Mouse (Mus musculus) lung, embryonic 16.5 days (tissue): ENCODE data around the gene Sf3a1. TPM values are rescaled to one million over a fixed set of nuclear protein-coding genes. Genes with fewer than 3 reads are reported as not detected.
"Not testable (repeated sequence)": the region's sequence is repeated elsewhere in the genome, so short reads cannot be mapped to it uniquely, and the experiment has no call there.

Source experiments
- ATAC-seq: fragments of 200-750 bp; cut with Nextera tagmentation; 2 replicates; pipeline ENCODE4 v1.8.0; 2017; ENCODE audit warnings: low read depth, mild to moderate bottlenecking, moderate library complexity
- H3K27ac ChIP-seq: fragments of 300-500 bp; sonication (generic); 2 replicates; pipeline ENCODE4 v1.5.1; 2014; ENCODE audit warnings: mild to moderate bottlenecking, control low read depth, low read length
- H3K27me3 ChIP-seq: fragments of 300-500 bp; sonication (generic); 2 replicates; pipeline ENCODE4 v1.6.1; 2014; ENCODE audit warnings: low read depth, low read length, mixed read lengths; ENCODE audit not compliant: control insufficient read depth, insufficient read depth
- H3K36me3 ChIP-seq: fragments of 300-500 bp; sonication (generic); 2 replicates; pipeline ENCODE4 v1.6.1; 2014; ENCODE audit warnings: low read length; ENCODE audit not compliant: control insufficient read depth, insufficient read depth
- H3K4me1 ChIP-seq: fragments of 300-500 bp; sonication (generic); replicated peaks from 2 replicates; pipeline ENCODE4 v1.6.1; 2014; ENCODE audit warnings: low read length, mixed read lengths; ENCODE audit not compliant: control insufficient read depth, insufficient read depth
- H3K4me2 ChIP-seq: fragments of 300-500 bp; sonication (generic); 2 replicates; pipeline ENCODE4 v1.6.1; 2014; ENCODE audit warnings: low read depth, low read length, control low read depth
- H3K4me3 ChIP-seq: fragments of 300-500 bp; sonication (generic); 2 replicates; pipeline ENCODE4 v1.5.1; 2014; ENCODE audit warnings: mild to moderate bottlenecking, low read length, control low read depth
- H3K9ac ChIP-seq: fragments of 300-500 bp; sonication (generic); 2 replicates; pipeline ENCODE4 v1.6.1; 2014; ENCODE audit warnings: low read length, control low read depth
- H3K9me3 ChIP-seq: fragments of 300-500 bp; sonication (generic); 2 replicates; pipeline ENCODE4 v1.6.1; 2016; ENCODE audit warnings: low read length; ENCODE audit not compliant: control insufficient read depth
- whole genome bisulfite sequencing: fragments of 180-500 bp; shearing (Covaris S2); extraction: QIAGEN DNeasy Blood & Tissue Kit; methylation state at CpG from one replicate; pipeline ENCODE4 v1.1.7; 2014; 5-methylcytosine and 5-hydroxymethylcytosine counted together
- polyA plus RNA-seq: library from polyadenylated mRNA; unstranded; fragments of >200 nt; fragmentation: Nextera tagmentation; extraction: Ambion mirVana; gene quantifications from 2 replicates; pipeline ENCODE4 v1.2.1, GENCODE M21; 2015

Sf3a1 gene
- polyA plus RNA-seq, 1 experiment from 2014 or later, result 48.9 TPM

DNA sequence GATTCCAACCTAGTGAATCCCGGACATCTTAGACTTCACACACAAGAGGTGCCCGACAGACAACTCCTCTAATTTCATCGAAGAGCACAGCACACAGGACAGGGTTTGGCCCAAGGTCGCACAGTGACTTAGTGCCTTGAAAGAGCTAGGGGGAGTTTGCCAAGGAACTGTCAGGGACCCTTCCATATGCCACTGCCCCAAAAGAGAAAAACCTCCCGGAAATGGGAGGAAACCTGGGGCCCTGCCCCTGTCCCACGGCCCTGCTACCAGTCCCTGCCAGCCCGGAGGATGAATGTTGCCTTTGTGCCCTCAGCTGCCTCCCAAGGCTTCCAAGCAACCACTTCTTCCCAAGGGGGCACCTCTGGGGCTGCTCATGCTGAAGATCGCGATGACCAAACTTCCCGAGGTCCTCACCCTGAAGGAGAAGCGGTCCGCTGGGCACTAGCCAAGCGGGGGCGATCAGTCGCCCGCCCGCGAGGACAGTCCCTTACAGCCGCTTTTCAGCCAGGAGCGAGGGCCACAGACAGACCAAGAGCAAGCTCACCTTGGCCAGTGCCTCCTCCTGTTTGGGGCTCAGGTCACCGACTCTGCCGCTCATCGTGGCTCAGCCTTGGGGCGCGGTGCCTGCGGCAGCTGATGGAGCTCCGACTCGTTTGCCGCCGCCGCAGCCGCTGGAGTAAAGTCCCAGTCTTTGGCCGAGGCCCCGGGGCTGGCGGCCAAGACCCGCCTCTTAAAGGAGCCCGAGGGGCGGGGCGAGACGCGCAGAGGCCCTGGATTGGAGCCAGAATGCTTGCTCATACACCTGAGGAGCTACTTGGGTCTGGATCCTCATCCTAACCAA lies 41.8 kb upstream of the Sf3a1 start:
- peak overlapping the region; percentile 59 for H3K4me3 ChIP-seq
- ATAC-seq, result peak; percentile 70
- peak overlapping the region; percentile 88 for H3K4me2 ChIP-seq
- H3K27ac ChIP-seq, result no peak overlapping the region
- 1% methylated on average over 41 of the region's 41 CpGs for WGBS
- peak overlapping the region; percentile 69 for H3K9ac ChIP-seq
- H3K4me1 ChIP-seq, result peaks cover 14% of the 10 kb centered on the region
- H3K27me3 ChIP-seq, result no peaks in the 10 kb centered on the region
- no peaks in the 10 kb centered on the region for H3K36me3 ChIP-seq
- H3K9me3 ChIP-seq, result no peaks in the 10 kb centered on the region

DNA sequence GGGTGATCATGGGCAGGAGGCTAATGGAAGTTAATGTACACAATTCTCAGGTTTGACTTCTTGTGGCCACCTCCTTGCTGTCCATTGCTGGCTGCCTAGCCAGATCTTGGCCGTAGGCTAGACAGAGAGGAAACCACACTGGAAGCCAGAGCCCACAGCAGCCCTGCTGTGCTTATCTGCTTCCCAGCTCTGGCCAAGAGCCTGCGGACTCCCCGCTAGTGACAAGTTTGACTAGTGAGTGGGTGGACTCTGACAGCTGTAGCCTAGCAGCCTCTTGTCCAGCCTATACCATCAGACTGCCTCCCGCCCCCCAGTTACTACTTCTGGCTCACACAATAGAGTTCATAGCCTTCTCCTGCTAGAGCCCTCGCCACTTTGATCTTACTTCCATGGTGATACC lies 40.5 kb upstream of the Sf3a1 start:
- H3K9me3 ChIP-seq, result no peaks in the 10 kb centered on the region
- WGBS, result 38% methylated on average over 5 of the region's 5 CpGs
- no peak overlapping the region for H3K4me2 ChIP-seq
- no peak overlapping the region for H3K27ac ChIP-seq
- H3K9ac ChIP-seq, result no peak overlapping the region
- 0 out of 2 replicates have a peak, but pooled peaks have one; percentile 21 for ATAC-seq
- H3K4me3 ChIP-seq, result no peak overlapping the region
- H3K4me1 ChIP-seq, result peaks cover 14% of the 10 kb centered on the region
- no peaks in the 10 kb centered on the region for H3K36me3 ChIP-seq
- H3K27me3 ChIP-seq, result no peaks in the 10 kb centered on the region

DNA sequence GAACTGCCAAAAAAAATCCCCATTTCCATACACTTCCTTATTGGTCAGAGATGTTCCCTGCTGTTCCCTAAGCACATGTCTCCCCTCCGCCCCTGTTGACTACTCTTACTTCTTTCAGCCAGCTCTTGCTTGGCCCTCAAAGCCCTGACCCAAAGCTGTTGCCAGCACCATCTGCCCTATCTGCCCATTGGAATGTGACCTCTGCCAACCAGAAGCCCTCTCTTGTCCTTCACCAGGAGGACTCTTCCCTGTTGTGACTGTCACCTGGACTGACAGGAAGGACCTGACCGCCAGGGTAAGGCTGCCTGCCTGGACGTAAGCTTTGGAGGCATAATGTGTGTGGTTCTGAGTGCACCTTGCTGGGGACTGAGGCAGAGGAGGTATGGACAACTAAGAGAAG lies 38.5 kb upstream of the Sf3a1 start:
- no peak overlapping the region for H3K27ac ChIP-seq
- H3K27me3 ChIP-seq, result no peaks in the 10 kb centered on the region
- H3K4me2 ChIP-seq, result no peak overlapping the region
- ATAC-seq, result no peak
- H3K9me3 ChIP-seq, result peaks cover 10% of the 10 kb centered on the region; the same call in 1 of the 2 replicates
- H3K4me3 ChIP-seq, result no peak overlapping the region
- H3K4me1 ChIP-seq, result peaks cover 14% of the 10 kb centered on the region
- H3K9ac ChIP-seq, result no peak overlapping the region
- 69% methylated on average over 3 of the region's 3 CpGs for WGBS
- no peaks in the 10 kb centered on the region for H3K36me3 ChIP-seq

DNA sequence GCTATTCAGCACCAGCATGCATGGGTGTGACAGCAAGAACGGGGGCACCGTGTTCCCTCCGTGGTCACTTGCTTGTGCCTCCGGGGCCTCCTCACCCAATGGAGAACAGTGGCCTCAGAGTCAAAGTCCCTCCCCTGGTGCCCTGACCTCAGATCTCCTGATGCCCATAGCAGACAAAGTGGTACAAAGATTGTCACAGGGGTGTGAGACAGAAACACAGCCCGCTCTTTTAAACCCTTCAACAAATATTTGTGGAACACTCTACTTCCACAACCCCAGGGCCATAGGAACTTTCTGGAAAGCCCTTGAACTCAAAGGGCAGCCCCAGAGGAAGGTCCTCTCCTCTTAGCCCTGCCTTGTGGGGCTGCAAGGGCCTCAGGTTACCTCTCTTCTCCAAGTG lies 37.9 kb upstream of the Sf3a1 start:
- 44% methylated on average over 5 of the region's 5 CpGs for WGBS
- Histone ChIP-seq H3K9me3 (peaks cover 10% of the 10 kb centered on the region; the same call in 1 of the 2 replicates), H3K36me3 (no peaks in the 10 kb centered on the region), H3K4me1 (peaks cover 14% of the 10 kb centered on the region), H3K9ac (no peak overlapping the region), H3K27ac (no peak overlapping the region), H3K4me3 (no peak overlapping the region), H3K4me2 (no peak overlapping the region), H3K27me3 (no peaks in the 10 kb centered on the region)
- ATAC-seq, result no peak

DNA sequence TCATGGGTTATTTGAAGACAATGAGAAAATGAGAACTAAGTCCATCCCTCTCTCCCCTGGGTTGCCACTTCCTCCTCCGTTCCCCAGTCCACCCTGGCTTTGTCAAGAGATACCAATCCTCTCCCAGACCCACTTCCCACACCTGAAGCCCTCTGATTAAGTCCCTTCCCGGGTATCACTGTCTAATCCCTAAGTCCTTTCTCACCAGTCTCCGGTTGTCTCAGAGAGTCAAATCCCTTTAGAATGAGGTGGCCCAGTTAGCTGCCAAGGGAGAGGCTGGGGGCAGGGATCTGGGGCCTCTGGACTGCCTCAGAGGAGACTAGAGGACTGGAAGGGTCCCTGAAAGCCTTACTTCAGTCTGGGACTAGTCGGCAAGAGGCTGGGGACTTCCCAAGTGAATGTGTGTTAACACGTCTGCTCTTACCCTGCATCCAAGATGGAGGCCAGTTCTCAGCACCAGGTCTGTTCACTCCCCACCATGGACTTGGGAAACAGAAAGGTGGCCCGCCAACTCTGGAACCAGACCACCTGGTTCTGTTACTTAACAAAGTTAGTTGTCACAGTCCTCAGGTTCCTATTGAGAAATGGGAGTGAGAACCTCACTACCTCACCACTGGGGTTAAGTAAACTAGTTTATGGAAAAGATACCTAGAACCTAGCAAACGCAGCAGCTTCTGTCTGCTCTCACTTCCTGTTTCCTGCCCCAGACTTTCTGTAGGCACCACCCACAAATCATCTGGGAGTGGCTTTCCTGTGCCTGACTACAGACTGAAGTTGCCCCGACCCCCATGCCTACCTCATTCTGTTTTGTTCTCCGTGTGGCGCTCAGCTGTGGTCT lies 37.2 kb upstream of the Sf3a1 start, which contains the start of gene Sec14l2:
Sec14l2 (minus strand) TSS at position 674 of the 838 bp plus-strand sequence.
- no peak for ATAC-seq
- no peak within 1 kb of the TSS for H3K27ac ChIP-seq
- H3K27me3 ChIP-seq, result no peaks in the 10 kb centered on the region
- 66% methylated on average over 10 of the region's 10 CpGs for WGBS
- no peak within 1 kb of the TSS for H3K4me3 ChIP-seq
- H3K9me3 ChIP-seq, result peaks cover 10% of the 10 kb centered on the region; the same call in 1 of the 2 replicates
- H3K4me2 ChIP-seq, result no peak within 1 kb of the TSS
- peaks cover 8% of the 10 kb centered on the region for H3K4me1 ChIP-seq
- no peak within 1 kb of the TSS for H3K9ac ChIP-seq
- no peaks in the 10 kb centered on the region for H3K36me3 ChIP-seq

DNA sequence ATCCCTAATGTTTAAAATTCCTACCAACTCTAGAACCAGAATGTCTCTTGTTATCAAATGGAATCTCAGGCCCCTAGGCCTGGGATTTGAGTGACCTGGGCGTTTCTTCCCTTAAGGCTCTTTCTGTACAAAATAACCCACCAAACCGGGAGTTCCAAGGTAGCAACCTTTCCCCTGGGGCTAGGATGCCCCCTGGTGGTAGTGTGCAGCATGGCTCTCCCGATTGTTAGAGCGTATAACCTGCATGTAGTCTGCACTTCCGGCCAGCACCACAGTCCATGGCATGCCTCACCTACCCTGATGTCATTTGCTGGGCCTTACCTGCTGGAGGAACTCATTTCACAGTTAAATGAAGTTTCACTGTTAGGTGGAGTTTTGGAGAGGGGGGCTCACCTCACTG lies 36.2 kb upstream of the Sf3a1 start:
- H3K4me1 ChIP-seq, result peaks cover 2% of the 10 kb centered on the region
- H3K4me2 ChIP-seq, result no peak overlapping the region
- no peak overlapping the region for H3K9ac ChIP-seq
- WGBS, result 56% methylated on average over 5 of the region's 5 CpGs
- no peak overlapping the region for H3K4me3 ChIP-seq
- no peaks in the 10 kb centered on the region for H3K27me3 ChIP-seq
- no peak for ATAC-seq
- H3K36me3 ChIP-seq, result no peaks in the 10 kb centered on the region
- H3K27ac ChIP-seq, result no peak overlapping the region
- peaks cover 10% of the 10 kb centered on the region; the same call in 1 of the 2 replicates for H3K9me3 ChIP-seq

DNA sequence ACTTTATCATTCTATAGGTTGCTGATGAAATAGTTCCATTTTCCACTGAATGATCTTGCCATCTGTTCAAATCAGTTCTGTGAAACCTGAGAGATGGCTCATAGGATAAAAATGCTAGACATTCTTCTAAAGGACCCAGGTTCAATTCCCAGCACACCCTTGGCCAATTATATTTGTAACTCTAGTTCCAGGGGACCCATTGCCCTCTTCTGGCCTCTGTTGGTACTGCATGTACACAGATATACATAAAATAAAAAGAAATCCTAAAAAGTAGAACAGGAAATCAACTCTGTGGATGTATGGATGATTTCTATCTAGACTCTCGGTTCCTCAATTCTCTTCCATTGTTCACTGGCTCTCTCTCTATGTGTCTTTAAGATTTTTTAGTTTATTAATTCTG lies 33.1 kb upstream of the Sf3a1 start:
- WGBS, result 90% methylated on average over 1 of the region's 1 CpGs
- no peak overlapping the region for H3K27ac ChIP-seq
- H3K9ac ChIP-seq, result no peak overlapping the region
- H3K4me3 ChIP-seq, result no peak overlapping the region
- no peak for ATAC-seq
- no peaks in the 10 kb centered on the region for H3K27me3 ChIP-seq
- H3K9me3 ChIP-seq, result peaks cover 10% of the 10 kb centered on the region; the same call in 1 of the 2 replicates
- no peak overlapping the region for H3K4me2 ChIP-seq
- H3K4me1 ChIP-seq, result no peaks in the 10 kb centered on the region
- no peaks in the 10 kb centered on the region for H3K36me3 ChIP-seq

DNA sequence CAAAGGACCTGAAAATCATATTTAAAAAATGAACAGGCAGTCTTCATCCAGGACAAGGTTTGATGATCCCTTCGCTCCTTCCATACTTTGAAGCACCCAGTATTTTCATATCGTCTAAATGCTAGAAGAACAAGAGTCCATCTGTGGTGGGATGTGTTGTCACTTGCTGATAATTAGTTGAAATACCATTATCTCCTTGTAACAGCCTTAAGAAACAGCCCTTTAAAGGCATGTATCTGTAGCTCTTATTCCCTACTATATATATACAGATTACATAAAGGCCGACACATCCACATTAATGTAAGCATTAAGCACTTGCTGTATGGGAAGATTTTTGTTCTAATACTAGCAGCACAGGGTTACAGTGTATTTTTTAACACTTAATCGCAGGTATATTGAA lies 31.7 kb upstream of the Sf3a1 start:
- not testable (repeated sequence) for H3K27ac ChIP-seq, H3K36me3 ChIP-seq, ATAC-seq, H3K4me2 ChIP-seq, H3K4me3 ChIP-seq, H3K9ac ChIP-seq, H3K27me3 ChIP-seq, H3K4me1 ChIP-seq
- H3K9me3 ChIP-seq, result peaks cover 10% of the 10 kb centered on the region
- 88% methylated on average over 4 of the region's 4 CpGs for WGBS

DNA sequence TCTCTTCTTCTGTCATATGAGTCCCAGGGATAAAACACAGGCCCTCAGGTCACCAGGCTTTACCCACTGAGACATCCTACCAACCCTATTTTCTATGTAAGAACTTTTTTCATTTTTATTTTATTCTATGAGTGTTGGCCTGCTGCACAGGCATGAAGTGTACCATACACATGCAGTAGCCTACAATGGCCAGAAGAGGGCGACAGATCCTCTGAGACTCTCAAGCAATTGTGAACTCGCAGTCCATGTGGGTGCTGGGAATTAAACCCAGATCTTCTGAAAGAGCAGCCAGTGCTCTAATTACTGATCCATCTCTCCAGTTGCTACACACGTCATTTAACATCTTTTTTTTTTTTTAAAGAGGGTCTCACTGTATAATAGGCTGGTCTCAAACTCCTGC lies 26.7 kb upstream of the Sf3a1 start:
- no peaks in the 10 kb centered on the region for H3K36me3 ChIP-seq
- H3K4me3 ChIP-seq, result no peak overlapping the region
- H3K4me2 ChIP-seq, result no peak overlapping the region
- H3K9me3 ChIP-seq, result peaks cover 3% of the 10 kb centered on the region; the same call in 1 of the 2 replicates
- no peak overlapping the region for H3K9ac ChIP-seq
- WGBS, result 57% methylated on average over 3 of the region's 3 CpGs
- ATAC-seq, result no peak
- H3K27ac ChIP-seq, result no peak overlapping the region
- no peaks in the 10 kb centered on the region for H3K27me3 ChIP-seq
- H3K4me1 ChIP-seq, result peaks cover 10% of the 10 kb centered on the region
